Mouse (Mus musculus) neural tube, embryonic 14.5 days (tissue): ENCODE data around the gene Gdpd3. TPM values are rescaled to one million over a fixed set of nuclear protein-coding genes. Genes with fewer than 3 reads are reported as not detected.

Experiments
- ATAC-seq: fragments of 200-750 bp; cut with Nextera tagmentation; 2 replicates; pipeline ENCODE4 v1.8.0; 2017; ENCODE audit warnings: low read depth, mild to moderate bottlenecking, moderate TSS enrichment, moderate library complexity
- H3K27ac ChIP-seq: fragments of 300-500 bp; sonication (generic); 2 replicates; pipeline ENCODE4 v1.5.1; 2014; ENCODE audit warnings: low read depth, mild to moderate bottlenecking, control low read depth, low read length, moderate library complexity, mixed read lengths
- H3K27me3 ChIP-seq: fragments of 300-500 bp; sonication (generic); 2 replicates; pipeline ENCODE4 v1.6.1; 2014; ENCODE audit warnings: low read length; ENCODE audit not compliant: control insufficient read depth, insufficient read depth
- H3K36me3 ChIP-seq: fragments of 300-500 bp; sonication (generic); 2 replicates; pipeline ENCODE4 v1.6.1; 2014; ENCODE audit warnings: low read length, mixed read lengths; ENCODE audit not compliant: control insufficient read depth, insufficient read depth
- H3K4me1 ChIP-seq: fragments of 300-500 bp; sonication (generic); 2 replicates; pipeline ENCODE4 v1.6.1; 2014; ENCODE audit warnings: low read length; ENCODE audit not compliant: control insufficient read depth, insufficient read depth
- H3K4me2 ChIP-seq: fragments of 300-500 bp; sonication (generic); 2 replicates; pipeline ENCODE4 v1.6.1; 2014; ENCODE audit warnings: mild to moderate bottlenecking, low read depth, low read length, control low read depth
- H3K4me3 ChIP-seq: fragments of 300-500 bp; sonication (generic); 2 replicates; pipeline ENCODE4 v1.5.1; 2014; ENCODE audit warnings: low read depth, low read length, control low read depth, mixed read lengths
- H3K9ac ChIP-seq: fragments of 300-500 bp; sonication (generic); replicated peaks from 2 replicates; pipeline ENCODE4 v1.6.1; 2014; ENCODE audit warnings: low read depth, mild to moderate bottlenecking, control low read depth, low read length, mixed read lengths
- H3K9me3 ChIP-seq: fragments of 300-500 bp; sonication (generic); 2 replicates; pipeline ENCODE4 v1.6.1; 2016; ENCODE audit warnings: low read length; ENCODE audit not compliant: control insufficient read depth
- WGBS: fragments of 180-500 bp; shearing (Covaris S2); extraction: QIAGEN DNeasy Blood & Tissue Kit; methylation state at CpG from one replicate; pipeline ENCODE4 v1.1.7; 2014; 5-methylcytosine and 5-hydroxymethylcytosine counted together
- polyA plus RNA-seq: library from polyadenylated mRNA; unstranded; fragments of >200 nt; fragmentation: Nextera tagmentation; extraction: Ambion mirVana; gene quantifications from 2 replicates; pipeline ENCODE4 v1.2.1, GENCODE M21; 2014

Gene Gdpd3
- polyA plus RNA-seq, 1 experiment from 2014 or later = 1.8 TPM

GRCm38 (mm10) chr7:126818818-126819217 lies 52.7 kb downstream of the Gdpd3 start:
- ATAC-seq = no peak
- Histone ChIP-seq H3K4me2 (no peak overlapping the region), H3K9me3 (no peaks in the 10 kb centered on the region), H3K36me3 (no peaks in the 10 kb centered on the region), H3K4me3 (no peak overlapping the region), H3K27me3 (no peaks in the 10 kb centered on the region), H3K9ac (no peak overlapping the region), H3K4me1 (peaks cover 8% of the 10 kb centered on the region), H3K27ac (no peak overlapping the region)
- WGBS = 42% methylated on average over 1 of the region's 1 CpGs

GRCm38 (mm10) chr7:126821835-126822511 lies 55.8 kb downstream of the Gdpd3 start:
- H3K4me1 ChIP-seq = peaks cover 23% of the 10 kb centered on the region
- ATAC-seq = no peak
- H3K9ac ChIP-seq = peak overlapping the region; percentile 93
- peak overlapping the region; percentile 71; the same call in 1 of the 2 replicates for H3K4me3 ChIP-seq
- H3K27me3 ChIP-seq = no peaks in the 10 kb centered on the region
- peak overlapping the region; percentile 71 for H3K4me2 ChIP-seq
- H3K27ac ChIP-seq = peak overlapping the region; percentile 88
- no peaks in the 10 kb centered on the region for H3K9me3 ChIP-seq
- WGBS = 19% methylated on average over 7 of the region's 7 CpGs
- no peaks in the 10 kb centered on the region for H3K36me3 ChIP-seq

- H3K27me3 ChIP-seq = no peaks in the 10 kb centered on the region
- 10% methylated on average over 9 of the region's 9 CpGs for WGBS
- ATAC-seq = peak; percentile 16
These were observed 56.6 kb downstream of the Gdpd3 start for GRCm38 (mm10) chr7:126822741-126823140.

GRCm38 (mm10) chr7:126823202-126823711 lies 57.1 kb downstream of the Gdpd3 start:
- Histone ChIP-seq H3K36me3 (no peaks in the 10 kb centered on the region), H3K27me3 (no peaks in the 10 kb centered on the region), H3K27ac (peak overlapping the region; percentile 88), H3K4me3 (peak overlapping the region; percentile 71), H3K9me3 (no peaks in the 10 kb centered on the region), H3K4me2 (peak overlapping the region; percentile 71), H3K9ac (peak overlapping the region; percentile 93), H3K4me1 (peaks cover 23% of the 10 kb centered on the region)
- WGBS = 0% methylated on average over 13 of the region's 19 CpGs
- peak; percentile 78 for ATAC-seq

More at GRCm38 (mm10) chr7:126822741-126823140, 56.6 kb downstream of the Gdpd3 start:
- Histone ChIP-seq H3K4me2 (peak overlapping the region; percentile 71), H3K36me3 (no peaks in the 10 kb centered on the region), H3K4me3 (peak overlapping the region; percentile 71), H3K27ac (peak overlapping the region; percentile 88), H3K9me3 (no peaks in the 10 kb centered on the region), H3K4me1 (peaks cover 23% of the 10 kb centered on the region), H3K9ac (peak overlapping the region; percentile 93)

GRCm38 (mm10) chr7:126823940-126824339 lies 57.8 kb downstream of the Gdpd3 start:
- Histone ChIP-seq H3K4me2 (peak overlapping the region; percentile 71), H3K9ac (peak overlapping the region; percentile 93), H3K36me3 (no peaks in the 10 kb centered on the region), H3K9me3 (no peaks in the 10 kb centered on the region), H3K4me3 (peak overlapping the region; percentile 71), H3K27me3 (no peaks in the 10 kb centered on the region), H3K4me1 (peaks cover 23% of the 10 kb centered on the region), H3K27ac (peak overlapping the region; percentile 88)
- peak; percentile 18; the same call in 1 of the 2 replicates for ATAC-seq
- 11% methylated on average over 10 of the region's 10 CpGs for WGBS

Other genes with a start within 250 kb of the Gdpd3 start
- gene Eif3c, start 199.9 kb upstream of the Gdpd3 start, polyA plus RNA-seq = 156 and 171 TPM in 2 replicates
- 0.06 and 0.70 TPM in 2 replicates for gene Apobr, start 181.4 kb upstream of the Gdpd3 start, polyA plus RNA-seq
- 24.9 and 26.6 TPM in 2 replicates for gene Cln3, start 180.5 kb upstream of the Gdpd3 start, polyA plus RNA-seq
- gene Il27, start 171.4 kb upstream of the Gdpd3 start, polyA plus RNA-seq = not detected in 2 replicates
- gene Nupr1, start 135.5 kb upstream of the Gdpd3 start, polyA plus RNA-seq = 2.2 and 10.8 TPM in 2 replicates
- gene Sgf29, start 117.0 kb upstream of the Gdpd3 start, polyA plus RNA-seq = 58.0 and 61.5 TPM in 2 replicates
- gene Sult1a1, start 89.9 kb upstream of the Gdpd3 start, polyA plus RNA-seq = 0.59 and 2.2 TPM in 2 replicates
- 132 and 140 TPM in 2 replicates for gene Bola2, start 70.9 kb upstream of the Gdpd3 start, polyA plus RNA-seq
- gene Slx1b, start 70.5 kb upstream of the Gdpd3 start, polyA plus RNA-seq = 11.2 and 13.1 TPM in 2 replicates
- 98.8 and 104 TPM in 2 replicates for gene Coro1a, start 58.5 kb upstream of the Gdpd3 start, polyA plus RNA-seq
- gene Mapk3, start 6.7 kb upstream of the Gdpd3 start, polyA plus RNA-seq = 85.0 and 85.9 TPM in 2 replicates
- 219 and 246 TPM in 2 replicates for gene Ypel3, start 10.6 kb downstream of the Gdpd3 start, polyA plus RNA-seq
- 0.27 and 0.55 TPM in 2 replicates for gene Tbx6, start 15.1 kb downstream of the Gdpd3 start, polyA plus RNA-seq
- gene Ppp4c, start 26.2 kb downstream of the Gdpd3 start, polyA plus RNA-seq = 154 and 168 TPM in 2 replicates
- 50.9 and 64.4 TPM in 2 replicates for gene Fam57b, start 31.3 kb downstream of the Gdpd3 start, polyA plus RNA-seq
- not detected in 2 replicates for gene 4930451I11Rik, start 65.3 kb downstream of the Gdpd3 start, polyA plus RNA-seq
- 18.4 and 20.2 TPM in 2 replicates for gene Doc2a, start 81.1 kb downstream of the Gdpd3 start, polyA plus RNA-seq
- 11.0 and 15.2 TPM in 2 replicates for gene Hirip3, start 95.6 kb downstream of the Gdpd3 start, polyA plus RNA-seq
- gene Ino80e, start 96.0 kb downstream of the Gdpd3 start, polyA plus RNA-seq = 86.7 and 92.4 TPM in 2 replicates
- gene Taok2, start 118.4 kb downstream of the Gdpd3 start, polyA plus RNA-seq = 28.9 and 36.5 TPM in 2 replicates
- gene Tmem219, start 156.6 kb downstream of the Gdpd3 start, polyA plus RNA-seq = 29.4 and 32.2 TPM in 2 replicates
- 92.9 and 103 TPM in 2 replicates for gene Kctd13, start 162.5 kb downstream of the Gdpd3 start, polyA plus RNA-seq
- gene Asphd1, start 183.2 kb downstream of the Gdpd3 start, polyA plus RNA-seq = 5.8 and 10.6 TPM in 2 replicates
- 70.9 and 85.0 TPM in 2 replicates for gene Sez6l2, start 184.2 kb downstream of the Gdpd3 start, polyA plus RNA-seq
- gene Cdipt, start 209.6 kb downstream of the Gdpd3 start, polyA plus RNA-seq = 105 and 107 TPM in 2 replicates
- 0.86 and 1.2 TPM in 2 replicates for gene Cdiptos, start 209.8 kb downstream of the Gdpd3 start, polyA plus RNA-seq
- 2.4 and 4.8 TPM in 2 replicates for gene Mvp, start 248.3 kb downstream of the Gdpd3 start, polyA plus RNA-seq